Mouse (Mus musculus) gonadal fat pad, adult 2 months (tissue): ENCODE data around the gene Spata5. TPM values are rescaled to one million over a fixed set of nuclear protein-coding genes. Genes with fewer than 3 reads are reported as not detected.
"Not testable (repeated sequence)": the region's sequence is repeated elsewhere in the genome, so short reads cannot be mapped to it uniquely, and the experiment has no call there.

Source experiments
- DNase-seq: peaks from one replicate; pipeline ENCODE4 v3.0.0-alpha.2; 2012; ENCODE audit warnings: low read depth
- polyA plus RNA-seq: library from polyadenylated mRNA; depleted of rRNA; stranded (reverse); fragments of >200 nt; gene quantifications from 2 replicates; pipeline ENCODE4 v1.2.3, GENCODE M21; 2012

Gene Spata5
- polyA plus RNA-seq, 1 experiment = 2.9 TPM

DNA sequence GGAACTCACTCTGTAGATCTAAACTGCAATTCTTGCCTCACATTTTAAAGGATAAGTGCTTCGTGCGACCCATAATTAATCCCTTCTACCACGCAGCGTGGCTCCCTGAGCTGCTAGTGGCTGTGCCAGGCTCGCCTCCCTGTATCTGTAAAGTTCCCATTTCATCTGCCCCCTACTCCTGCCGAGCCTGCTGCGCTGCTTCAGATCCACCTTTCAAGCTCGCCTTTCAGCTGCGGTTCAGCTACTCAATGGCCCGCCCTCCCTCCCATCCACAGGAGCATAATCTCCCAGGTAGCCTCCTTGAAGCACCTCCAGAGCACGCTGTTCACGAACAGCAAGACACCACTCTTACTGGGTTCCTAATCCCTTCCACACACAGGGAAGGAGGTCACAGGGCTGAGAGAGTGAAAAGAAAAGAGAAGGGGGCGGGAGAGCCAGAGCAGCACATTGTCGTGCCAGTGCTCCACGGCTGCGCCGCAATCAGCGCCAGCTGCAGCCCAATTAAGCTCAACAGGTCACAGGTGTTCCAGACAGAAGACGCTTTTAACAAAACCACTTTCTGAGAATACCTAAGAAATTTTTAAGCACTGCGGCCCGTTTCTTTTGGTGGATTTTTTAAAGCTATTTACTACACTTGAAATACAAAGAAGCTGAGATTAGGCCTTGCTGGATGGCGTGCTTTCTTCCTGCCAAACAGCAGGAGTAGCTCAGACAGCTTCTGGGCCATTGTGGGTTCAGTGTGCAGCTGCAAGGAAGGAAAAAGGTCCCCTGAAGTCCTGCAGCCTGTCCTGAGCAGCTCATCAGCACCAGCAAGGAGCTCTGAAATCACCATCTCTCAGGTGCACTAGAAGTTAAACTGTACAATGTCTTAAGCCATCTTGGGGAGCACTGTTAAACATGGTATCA is 150.2 kb downstream of the Spata5 start:
- DNase-seq = no peak

DNA sequence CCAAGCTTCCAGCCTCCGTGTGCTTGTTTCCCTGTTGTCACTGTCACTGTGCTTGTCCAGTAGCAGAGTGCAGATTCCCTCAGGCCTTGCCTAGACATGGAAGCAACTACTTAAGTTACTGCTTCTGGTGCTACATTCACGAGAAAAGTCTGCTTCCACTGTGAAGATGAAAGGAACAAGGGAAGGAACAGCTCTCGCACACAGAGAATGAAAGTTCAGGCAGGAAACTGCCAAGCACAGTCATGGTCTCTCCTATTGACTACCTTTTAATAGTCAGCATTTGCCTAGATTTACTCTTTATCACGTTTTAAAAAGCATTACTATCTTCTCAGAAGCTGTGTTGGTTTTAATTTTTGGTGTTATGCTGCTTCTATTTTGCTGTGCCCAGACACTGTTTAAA is 151.9 kb downstream of the Spata5 start:
- no peak for DNase-seq

DNA sequence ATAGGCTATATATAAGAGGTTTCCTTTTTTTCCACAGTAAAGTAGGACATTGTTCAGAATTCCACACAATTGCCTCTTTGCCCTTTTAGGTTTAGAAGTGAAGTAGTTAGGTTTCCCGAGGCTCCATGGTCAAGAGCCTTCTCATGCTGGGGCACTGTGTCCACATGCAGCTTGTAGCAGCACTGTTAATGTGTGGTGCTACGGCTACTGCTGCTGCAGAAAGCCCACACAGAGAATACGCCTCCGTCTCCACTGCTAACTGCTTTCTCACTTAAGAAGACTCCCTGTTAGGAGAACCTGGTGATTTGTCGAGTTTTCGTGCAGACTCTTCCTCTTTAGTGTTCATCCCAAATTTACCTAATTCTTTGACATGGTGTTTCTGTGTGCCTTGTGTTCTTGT is 152.4 kb downstream of the Spata5 start:
- no peak for DNase-seq

DNA sequence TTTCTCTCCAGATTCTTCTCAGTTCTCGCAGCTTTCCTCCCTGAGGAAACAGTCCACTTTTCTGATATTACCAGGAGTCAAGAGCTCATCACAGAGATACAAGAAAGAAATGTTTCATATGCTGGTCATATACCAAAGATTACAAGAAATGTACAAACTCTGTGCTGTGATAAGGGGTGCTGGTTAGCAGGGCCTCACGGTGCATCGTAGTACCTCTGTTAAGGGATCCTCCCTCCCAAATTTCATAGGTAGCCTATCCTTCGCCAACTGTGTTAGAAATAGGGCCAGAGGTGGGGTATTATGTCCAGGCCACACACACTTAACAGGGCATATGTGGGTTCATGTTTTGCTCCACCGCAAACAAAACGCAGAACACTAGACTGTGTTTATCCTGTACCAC is 157.1 kb downstream of the Spata5 start:
- no peak for DNase-seq

DNA sequence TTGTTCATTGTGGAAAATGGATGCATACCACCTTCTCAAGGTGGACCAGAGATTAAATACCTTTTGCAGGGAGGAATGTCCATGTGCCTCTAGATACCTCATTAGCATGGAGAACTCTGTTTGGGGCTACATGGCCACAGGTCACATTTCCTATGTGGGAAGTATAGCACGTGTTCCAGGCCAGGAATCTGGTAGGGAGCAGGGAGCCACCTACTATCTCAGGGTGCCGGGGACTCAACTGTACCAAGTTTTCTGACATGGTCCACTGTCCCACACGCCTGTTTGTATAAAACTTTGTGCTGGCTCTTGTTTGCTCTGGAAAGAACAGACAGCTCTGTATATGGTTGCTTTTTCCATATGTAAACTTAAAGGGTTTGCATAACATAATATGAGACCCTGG is 158.0 kb downstream of the Spata5 start:
- DNase-seq = no peak

DNA sequence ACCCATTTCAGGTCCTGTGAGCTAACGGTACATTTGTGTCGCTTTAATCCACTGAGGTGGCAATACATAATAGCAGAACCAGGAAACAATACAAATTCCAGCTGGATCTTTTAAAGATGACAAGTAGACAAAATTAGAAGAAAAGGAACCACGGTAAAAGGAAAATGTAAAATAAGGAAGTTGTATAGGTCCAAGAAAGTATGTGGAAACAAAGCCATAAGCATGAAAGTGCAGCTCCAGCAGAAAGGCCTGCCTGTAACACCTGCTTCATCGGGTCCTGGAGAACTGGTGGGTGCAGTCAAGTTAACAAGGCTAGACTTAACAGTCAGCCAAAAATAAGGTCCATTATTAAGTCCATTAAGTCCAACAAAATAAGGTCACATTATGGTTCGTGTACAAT is 164.9 kb downstream of the Spata5 start:
- no peak for DNase-seq

DNA sequence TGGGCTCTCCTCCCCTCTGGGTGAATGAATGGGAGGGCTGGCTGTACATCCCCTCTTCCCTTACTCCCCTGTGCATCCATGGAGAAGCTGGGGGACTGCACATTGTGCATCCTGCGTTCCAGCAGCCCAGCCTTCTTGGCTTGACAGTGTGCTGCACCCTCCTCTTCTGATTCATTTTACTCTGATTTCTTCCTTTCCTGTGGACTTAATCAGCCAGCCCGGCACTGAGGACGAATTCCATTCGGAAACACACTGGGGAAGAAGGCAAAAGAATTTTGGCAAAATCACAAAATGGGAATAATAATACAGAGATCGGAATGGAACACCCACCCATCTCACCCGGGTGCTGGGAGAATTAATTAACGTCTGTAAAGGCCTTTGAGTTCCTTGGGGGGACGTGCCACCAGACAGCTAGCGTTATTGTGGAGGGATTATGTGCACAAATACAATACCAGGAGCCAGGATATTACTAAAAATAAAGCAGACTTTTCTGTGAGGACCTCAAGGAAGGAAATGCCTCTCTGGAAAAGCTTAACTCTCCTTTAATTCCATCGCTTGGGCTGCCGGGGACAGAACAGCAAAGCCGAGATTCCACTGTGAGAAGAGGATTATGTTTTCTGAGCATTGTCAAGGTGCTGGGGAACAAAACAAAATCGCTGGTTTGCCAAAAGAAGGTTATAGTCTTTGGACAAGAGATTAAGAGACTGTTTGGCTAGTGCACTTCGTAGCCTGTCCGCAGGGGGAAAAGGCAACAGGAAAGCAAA is 166.5 kb downstream of the Spata5 start:
- no peak for DNase-seq

DNA sequence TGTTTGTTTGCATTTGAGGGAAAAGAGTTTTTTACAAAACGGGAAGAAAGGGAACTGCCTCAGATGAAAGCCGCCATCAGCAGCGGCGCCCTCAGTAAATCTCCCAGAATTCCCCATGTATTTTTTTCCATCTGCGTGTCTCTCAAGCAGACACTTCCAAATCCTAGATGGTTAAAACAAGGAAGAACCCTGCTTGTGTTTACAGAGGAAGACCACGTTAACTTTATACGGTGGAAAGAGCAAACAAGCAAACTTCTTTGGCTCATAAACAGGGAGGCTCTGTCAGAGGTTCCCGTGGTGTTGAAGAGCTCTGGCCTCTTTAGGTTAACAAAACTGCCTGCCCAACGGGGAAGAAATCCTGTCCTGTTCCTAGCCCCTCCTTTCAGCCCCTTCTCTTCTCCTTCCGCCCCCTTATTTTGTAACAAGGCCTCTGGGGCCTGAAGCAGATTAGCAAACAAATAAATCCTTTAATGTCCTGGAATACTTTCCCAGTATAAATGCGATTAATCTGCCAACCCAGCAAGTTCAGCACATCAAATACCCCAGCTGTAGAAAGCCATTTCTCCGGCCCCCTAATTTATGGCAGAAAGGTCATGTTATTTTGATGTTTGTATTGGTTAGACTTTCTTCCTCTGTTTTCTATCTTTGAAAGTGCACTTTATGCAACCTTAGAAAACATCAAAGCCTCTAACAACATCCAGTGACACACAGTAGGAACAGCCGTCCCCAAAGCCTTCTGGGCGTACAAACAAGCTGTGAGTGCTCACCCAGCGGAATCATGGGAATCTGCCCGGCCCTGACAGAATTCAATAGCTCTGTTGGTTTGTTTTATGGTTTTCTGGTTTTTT is 167.3 kb downstream of the Spata5 start:
- no peak for DNase-seq

DNA sequence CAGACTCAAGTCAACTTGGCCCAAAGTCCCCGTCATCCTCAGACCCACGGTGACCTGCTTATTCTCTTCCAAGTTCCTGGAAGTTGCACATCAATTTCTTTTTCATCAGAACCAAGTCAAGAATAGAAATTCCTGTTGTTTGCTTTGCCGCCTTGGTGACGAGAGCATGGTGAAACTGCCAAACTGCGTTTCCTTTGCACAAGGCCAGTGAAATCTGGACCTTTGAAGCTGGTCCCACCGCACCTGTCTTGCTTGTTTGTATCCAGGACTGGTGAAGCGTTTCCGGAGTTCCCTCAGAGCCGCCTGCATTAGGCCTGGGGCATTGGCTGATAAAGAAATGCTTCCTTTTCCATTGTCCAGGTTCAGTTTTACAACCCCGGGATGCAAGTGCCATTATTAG is 176.0 kb downstream of the Spata5 start:
- DNase-seq = no peak

DNA sequence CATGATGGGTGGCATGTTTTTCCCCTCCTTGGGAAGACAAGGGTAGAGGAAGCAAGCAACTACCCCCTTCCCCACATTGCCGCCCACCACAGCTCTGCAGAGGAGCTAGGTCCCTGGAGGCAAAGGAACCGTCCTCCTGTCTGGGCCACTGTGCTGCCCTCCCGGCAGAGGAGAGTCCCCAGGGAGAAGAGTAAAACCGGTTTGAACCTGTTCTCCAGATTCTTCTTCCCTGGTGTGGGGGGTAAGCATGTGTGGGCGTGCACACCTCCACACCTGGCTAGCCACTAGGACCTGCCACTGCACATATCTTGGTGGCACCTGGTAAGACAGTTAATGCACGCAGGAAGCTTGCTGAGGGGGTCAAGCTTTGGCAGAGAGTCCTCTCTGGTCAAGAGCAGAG is 176.8 kb downstream of the Spata5 start:
- no peak for DNase-seq

DNA sequence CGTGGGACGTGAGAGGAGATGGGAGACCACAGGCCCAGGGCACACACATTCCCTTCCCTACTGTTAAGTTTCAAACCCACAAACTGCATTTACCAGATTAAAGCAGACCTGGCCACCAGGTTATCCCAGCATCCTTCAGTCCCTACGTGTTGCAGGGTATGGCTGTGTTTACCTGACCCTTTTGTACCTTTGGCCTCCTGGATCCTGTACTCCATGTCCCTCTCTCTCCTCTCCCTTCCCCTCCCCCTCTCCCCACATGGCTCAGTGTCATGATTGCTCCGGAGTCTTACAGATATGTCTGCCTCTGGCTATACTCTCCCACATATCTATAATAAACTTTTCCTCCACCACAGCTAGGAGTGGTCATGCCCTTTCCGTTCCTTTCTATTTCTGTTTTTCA is 177.5 kb downstream of the Spata5 start:
- no peak for DNase-seq

DNA sequence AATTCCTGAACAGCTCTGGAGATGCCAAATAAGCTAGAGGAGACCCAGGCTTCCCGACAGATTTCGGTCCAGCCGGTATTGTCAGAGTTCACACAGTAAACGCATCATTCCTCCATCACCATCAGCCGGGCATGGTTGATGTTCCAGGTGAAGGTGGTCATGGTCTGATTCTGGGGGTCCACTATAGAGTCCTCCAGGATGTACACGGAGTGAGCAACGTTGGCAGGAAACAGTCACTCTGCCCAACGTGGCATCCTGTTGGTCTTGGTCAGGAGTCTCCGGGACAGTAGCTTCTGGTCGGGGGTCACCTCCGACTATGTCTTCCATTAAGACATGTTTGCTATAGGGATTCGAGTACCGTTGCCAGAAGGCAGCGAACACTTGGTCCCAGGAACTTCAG is 179.9 kb downstream of the Spata5 start:
- DNase-seq = not testable (repeated sequence)

DNA sequence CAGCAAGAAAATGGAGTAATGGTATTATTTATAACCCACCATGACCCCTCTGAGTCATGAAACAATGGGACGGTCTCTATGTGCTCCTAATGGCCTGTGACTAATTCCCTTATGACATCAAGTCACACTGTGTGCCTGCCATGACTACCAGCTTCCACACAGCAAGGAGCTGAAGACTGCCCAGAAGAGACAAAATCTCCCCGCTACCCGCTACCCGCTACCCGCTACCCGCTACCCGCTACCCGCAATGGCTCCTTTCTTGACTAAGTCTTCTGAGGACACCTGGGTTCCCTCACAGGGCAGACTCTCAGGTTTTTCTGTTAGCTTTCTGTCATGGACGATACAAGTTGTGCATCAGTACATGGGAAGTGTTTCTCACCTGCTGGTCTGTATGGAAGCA is 182.7 kb downstream of the Spata5 start:
- DNase-seq = no peak

DNA sequence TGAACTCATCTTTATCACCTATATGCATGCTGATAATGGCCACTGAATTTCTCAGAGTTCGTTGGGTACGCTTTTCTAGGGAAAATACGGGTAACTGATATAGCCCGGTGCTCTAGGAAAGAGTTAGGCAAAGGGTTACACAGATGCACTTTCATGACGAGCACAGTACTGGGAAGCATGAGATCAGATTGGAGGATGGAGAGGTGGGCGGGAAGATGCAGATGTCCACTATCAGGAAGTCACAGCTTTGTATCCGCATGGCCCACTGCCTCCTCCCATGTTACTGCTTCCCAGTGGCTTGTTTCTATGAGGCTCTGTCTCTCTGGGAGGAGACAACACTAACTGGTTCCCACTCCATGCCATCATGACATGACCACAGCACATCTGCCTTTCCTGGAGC is 183.2 kb downstream of the Spata5 start:
- no peak for DNase-seq

DNA sequence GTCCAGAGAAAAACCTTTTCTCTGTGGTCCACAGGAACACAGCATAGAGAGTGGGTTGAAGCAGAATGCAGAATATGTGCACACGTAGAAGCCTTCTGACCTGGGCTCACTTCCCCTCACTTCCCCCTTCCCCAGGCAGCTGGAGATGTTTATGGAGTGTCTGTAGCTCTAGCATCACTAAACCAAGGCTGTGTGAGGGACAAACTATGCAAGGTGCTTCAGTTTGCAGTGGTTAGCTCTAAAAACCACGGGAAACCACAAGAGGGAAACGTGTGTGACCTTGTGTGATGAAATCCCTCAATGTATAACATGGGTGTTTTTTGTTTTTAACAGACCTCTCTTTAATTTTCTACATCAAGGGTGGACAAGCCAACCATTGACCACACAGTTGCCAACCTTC is 183.8 kb downstream of the Spata5 start:
- no peak for DNase-seq

DNA sequence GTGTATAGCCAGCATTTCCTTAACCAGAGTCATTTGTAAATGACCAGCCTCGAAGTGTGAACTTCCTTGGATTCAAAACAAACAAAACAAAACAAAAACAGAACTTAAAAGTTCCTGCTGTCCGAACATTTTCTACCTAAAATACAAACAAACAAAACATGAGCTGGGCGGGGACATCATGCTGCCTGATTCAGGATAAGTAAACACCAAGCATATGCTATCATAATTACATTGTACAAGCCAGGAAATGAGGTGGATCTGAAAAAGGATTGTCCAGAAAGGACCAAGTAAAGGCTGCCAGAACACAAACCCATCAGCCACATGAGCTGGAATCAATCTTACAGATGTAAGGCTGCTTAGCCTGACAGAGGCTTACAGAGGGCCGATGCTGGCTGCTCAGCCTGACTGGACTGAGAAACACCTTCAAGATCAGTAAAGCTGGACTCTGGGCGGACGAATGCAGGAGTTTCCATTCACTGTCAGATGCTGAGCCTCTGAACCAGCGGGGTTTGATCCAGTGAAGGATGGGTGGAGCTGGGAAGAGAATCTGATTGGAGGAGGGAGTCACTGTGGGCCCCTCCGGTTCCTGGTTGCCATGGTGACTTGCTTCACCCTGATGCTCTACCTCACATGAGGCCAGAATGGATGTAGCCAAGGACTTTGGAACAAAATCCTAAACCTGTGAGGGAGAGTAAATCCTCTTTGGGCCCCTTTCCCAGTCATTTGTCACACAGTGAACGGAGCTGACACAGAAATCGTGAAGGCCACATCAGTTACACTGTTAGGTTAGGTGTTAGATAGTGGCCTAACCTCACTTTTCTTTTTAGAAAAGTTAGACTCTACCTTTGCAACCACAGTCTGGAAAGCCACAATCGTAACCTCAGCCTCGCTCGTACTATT is 185.5 kb downstream of the Spata5 start:
- no peak for DNase-seq

DNA sequence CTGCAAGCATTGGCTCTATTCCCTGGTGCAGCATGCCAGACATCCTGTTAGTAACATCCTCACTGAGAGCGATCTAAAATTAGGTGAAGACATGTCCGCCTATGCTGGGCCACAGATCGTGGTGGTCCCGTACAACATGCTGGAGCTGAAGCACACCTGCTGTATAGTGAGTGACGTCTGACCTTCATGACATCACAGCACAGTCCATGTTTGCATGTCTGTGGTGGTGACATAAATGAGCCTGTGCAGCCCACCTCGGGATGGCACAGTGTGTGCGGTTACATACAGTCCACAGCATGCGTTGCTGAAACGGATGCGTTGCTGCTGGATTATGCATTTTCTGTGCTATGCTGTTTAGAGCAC is 186.2 kb downstream of the Spata5 start:
- no peak for DNase-seq

DNA sequence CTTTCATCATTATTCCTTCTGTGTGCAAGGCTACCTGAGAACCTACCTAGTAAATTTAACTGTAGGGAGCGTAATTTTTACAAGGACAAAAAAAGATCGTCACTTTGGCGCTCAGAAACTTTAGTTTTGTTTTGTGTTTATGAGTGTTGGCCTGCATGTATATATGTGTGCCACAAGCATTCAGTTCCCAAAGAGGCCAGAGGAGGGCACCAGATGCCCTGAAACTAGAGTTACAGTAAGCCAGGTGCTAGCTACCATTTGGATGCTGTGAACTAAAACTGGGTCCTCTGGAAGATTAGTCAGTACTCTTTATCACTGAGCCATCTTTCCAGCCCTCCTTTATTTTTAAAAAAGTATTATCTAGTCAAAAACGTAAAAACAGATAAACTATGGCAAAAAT is 189.2 kb downstream of the Spata5 start:
- DNase-seq = no peak

DNA sequence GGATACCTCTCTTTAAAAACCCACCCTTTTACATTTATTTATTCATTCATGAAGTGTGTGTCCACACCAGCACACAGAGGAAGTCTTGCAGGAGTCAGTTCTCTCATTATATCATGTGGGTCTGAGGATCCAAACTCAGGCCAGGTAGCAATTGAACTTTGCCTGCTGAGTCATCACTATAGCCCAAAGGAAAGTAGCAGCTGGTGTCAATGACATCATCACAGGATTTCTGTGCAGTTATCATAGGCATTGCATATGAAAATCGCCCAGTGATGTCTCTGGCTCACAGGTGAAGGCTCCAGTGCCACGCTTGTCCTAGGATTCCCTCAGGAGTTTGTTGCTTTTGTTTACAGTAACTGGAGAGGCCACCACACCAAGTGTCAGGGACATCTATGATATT is 191.0 kb downstream of the Spata5 start:
- DNase-seq = no peak

DNA sequence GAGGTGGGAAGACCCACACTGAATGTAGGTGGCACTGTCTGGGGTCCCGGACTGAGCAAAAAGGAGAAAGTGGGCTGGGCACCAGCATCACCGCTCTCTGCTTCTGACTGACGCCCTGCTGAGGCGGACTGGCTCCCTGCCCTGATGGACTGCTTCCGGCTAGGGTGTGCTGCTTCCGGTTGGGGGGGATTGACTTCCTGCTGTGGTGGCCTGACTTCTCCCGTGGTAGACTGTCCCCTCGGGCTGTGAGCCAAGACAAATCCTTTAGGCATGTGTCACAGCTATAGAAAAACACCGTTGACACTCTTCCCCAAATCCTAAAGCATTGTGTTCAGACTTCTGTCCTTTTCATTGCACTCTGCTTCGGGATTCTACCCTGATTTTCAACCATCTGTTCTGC is 194.0 kb downstream of the Spata5 start:
- no peak for DNase-seq
